Comparison of ENCODE assay signal across 31 mouse cellular contexts in the genomic region with DNA sequence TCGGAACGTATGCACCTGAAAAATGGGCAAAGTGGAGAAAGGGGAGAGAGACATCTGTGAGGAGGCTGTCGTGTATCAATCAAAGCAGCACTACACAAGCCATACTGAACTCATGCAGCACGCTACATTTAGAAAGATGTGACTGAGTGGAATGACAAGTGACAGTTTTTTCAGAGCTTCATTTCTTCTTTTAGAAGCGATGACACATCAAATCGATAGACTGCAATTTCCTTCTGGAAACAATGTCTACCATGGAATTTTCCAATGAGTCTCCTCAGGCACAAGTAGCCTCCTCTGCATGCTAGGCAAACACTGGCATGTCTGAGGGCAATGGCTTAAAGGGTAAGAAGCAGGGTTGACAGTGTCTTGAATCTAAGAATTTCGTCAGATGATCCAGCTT. TPM values are rescaled to one million over a fixed set of nuclear protein-coding genes. Genes with fewer than 3 reads are reported as not detected.
DNase-seq lines count a peak whose midpoint lies in the region; ATAC-seq and TF ChIP-seq lines count a peak whose summit lies in the region.
"Had no signal": no experiment of that assay in that cellular context is flagged by ENCODE, and none has a peak within 500 bp of the region (broad histone marks: within the 10 kb centered on the region; RNA-seq: fewer than 3 reads in every experiment).

No protein-coding gene starts in this region.

- TF ChIP-seq EP300 in liver, postnatal 0 days (IDR thresholded peaks at IDR 0.05; ENCODE audit: low read depth) = no peak

- peaks cover 11% of the 10 kb centered on the region for H3K36me3 ChIP-seq in heart, embryonic 10.5 days
- H3K36me3 ChIP-seq in midbrain, embryonic 11.5 days (ENCODE audit: control insufficient read depth, insufficient read depth, low read length) = peaks cover 3% of the 10 kb centered on the region; the same call in 1 of the 2 replicates
- peaks cover 19% of the 10 kb centered on the region for H3K36me3 ChIP-seq in midbrain, embryonic 10.5 days
- no peaks in the 10 kb centered on the region for H3K36me3 ChIP-seq in liver, postnatal 0 days (replicated peaks; ENCODE audit: insufficient read depth, low read length)

- H3K27ac ChIP-seq in heart, embryonic 10.5 days = no peak overlapping the region
- no peak overlapping the region for H3K27ac ChIP-seq in midbrain, embryonic 11.5 days (ENCODE audit: low read depth, low read length)
- H3K27ac ChIP-seq in midbrain, embryonic 10.5 days (replicated peaks) = no peak overlapping the region
- H3K27ac ChIP-seq in liver, postnatal 0 days (ENCODE audit: low read depth) = no peak overlapping the region
- H3K27ac ChIP-seq: embryonic facial prominence, embryonic 10.5 days; embryonic facial prominence, embryonic 13.5 days; forebrain, embryonic 10.5 days; gastrocnemius, adult 2 months; heart, embryonic 13.5 days; hindbrain, embryonic 12.5 days; hindbrain, embryonic 15.5 days had no signal

- no peak overlapping the region for H3K4me2 ChIP-seq in midbrain, embryonic 11.5 days
- H3K4me2 ChIP-seq in liver, postnatal 0 days (ENCODE audit: low read depth, low read length) = no peak overlapping the region
- H3K4me2 ChIP-seq: embryonic facial prominence, embryonic 13.5 days; heart, embryonic 13.5 days; hindbrain, embryonic 12.5 days; hindbrain, embryonic 15.5 days had no signal

- no peak overlapping the region for H3K4me3 ChIP-seq in heart, embryonic 10.5 days
- no peak overlapping the region for H3K4me3 ChIP-seq in midbrain, embryonic 11.5 days (ENCODE audit: low read depth, low read length)
- no peak overlapping the region for H3K4me3 ChIP-seq in midbrain, embryonic 10.5 days
- no peak overlapping the region for H3K4me3 ChIP-seq in liver, postnatal 0 days (ENCODE audit: low read depth, low read length)
- H3K4me3 ChIP-seq: embryonic facial prominence, embryonic 10.5 days; embryonic facial prominence, embryonic 13.5 days; forebrain, embryonic 10.5 days; gastrocnemius, adult 2 months; heart, embryonic 13.5 days; hindbrain, embryonic 12.5 days; hindbrain, embryonic 15.5 days had no signal

- no peaks in the 10 kb centered on the region for H3K9me3 ChIP-seq in heart, embryonic 10.5 days
- no peaks in the 10 kb centered on the region for H3K9me3 ChIP-seq in midbrain, embryonic 11.5 days (ENCODE audit: control insufficient read depth, low read length)
- H3K9me3 ChIP-seq in midbrain, embryonic 10.5 days (replicated peaks) = no peaks in the 10 kb centered on the region; the same call in 1 of the 2 replicates
- H3K9me3 ChIP-seq in liver, postnatal 0 days (ENCODE audit: low read length) = no peaks in the 10 kb centered on the region
- H3K9me3 ChIP-seq: heart, embryonic 13.5 days; hindbrain, embryonic 12.5 days; hindbrain, embryonic 15.5 days had no signal

- no peak overlapping the region for H3K9ac ChIP-seq in midbrain, embryonic 11.5 days (ENCODE audit: low read length)
- H3K9ac ChIP-seq in liver, postnatal 0 days (replicated peaks) = no peak overlapping the region
- H3K9ac ChIP-seq: embryonic facial prominence, embryonic 13.5 days; heart, embryonic 13.5 days; hindbrain, embryonic 12.5 days; hindbrain, embryonic 15.5 days had no signal

- no peak for ATAC-seq in midbrain, embryonic 11.5 days (ENCODE audit: low FRiP score)
- no peak for ATAC-seq in liver, postnatal 0 days
- ATAC-seq: activated CD4-positive, CD25-positive, alpha-beta regulatory T cell, adult 4 months; CD4-positive, CD25-positive, alpha-beta regulatory T cell, adult 4 months; forebrain, embryonic 14.5 days had no signal

- no peaks in the 10 kb centered on the region for H3K27me3 ChIP-seq in heart, embryonic 10.5 days (ENCODE audit: insufficient read depth, poor library complexity, severe bottlenecking)
- no peaks in the 10 kb centered on the region for H3K27me3 ChIP-seq in midbrain, embryonic 11.5 days (ENCODE audit: control insufficient read depth, insufficient read depth, low read length)
- H3K27me3 ChIP-seq in midbrain, embryonic 10.5 days (ENCODE audit: low read depth, poor library complexity, severe bottlenecking) = no peaks in the 10 kb centered on the region
- no peaks in the 10 kb centered on the region for H3K27me3 ChIP-seq in liver, postnatal 0 days (ENCODE audit: insufficient read depth, low read length)
- H3K27me3 ChIP-seq: embryonic facial prominence, embryonic 13.5 days; heart, embryonic 13.5 days; hindbrain, embryonic 12.5 days; hindbrain, embryonic 15.5 days had no signal

- TF ChIP-seq CTCF in liver, postnatal 0 days (IDR thresholded peaks at IDR 0.05; ENCODE audit: low read depth) = no peak

- peak; percentile 6 for DNase-seq in heart, embryonic 10.5 days (ENCODE audit: low spot score)
- no peak for DNase-seq in heart, postnatal 4 days
- peak; percentile 62 for DNase-seq in midbrain, embryonic 11.5 days (ENCODE audit: low spot score, missing footprints)
- DNase-seq in midbrain, embryonic 10.5 days (ENCODE audit: low spot score) = no peak
- DNase-seq in brain, adult 2 months (ENCODE audit: low read depth, low spot score) = peak; percentile 66
- DNase-seq in liver, postnatal 0 days = no peak
- DNase-seq in gastrocnemius, adult 8-10 months (ENCODE audit: low spot score in 2 of 2) = no peak
- DNase-seq: adrenal gland, postnatal 10 days; adrenal gland, postnatal 36 days; cerebellum, adult 11 months; cerebellum, adult 2 months; cerebellum, adult 9-11 months; cerebellum, postnatal 25 days; embryo, embryonic 11 days; gastrocnemius, adult 2 months; gastrocnemius, postnatal 25 days; heart, adult 18-20 months; heart, postnatal 14 days; kidney, adult 11 months had no signal

- WGBS in heart, embryonic 10.5 days = 88% methylated on average over 7 of the region's 7 CpGs
- 92% methylated on average over 7 of the region's 7 CpGs for WGBS in midbrain, embryonic 11.5 days
- WGBS in midbrain, embryonic 10.5 days = 93% methylated on average over 7 of the region's 7 CpGs
- WGBS in liver, postnatal 0 days (ENCODE audit: insufficient replicate concordance) = 80% methylated on average over 7 of the region's 7 CpGs

- H3K4me1 ChIP-seq in heart, embryonic 10.5 days = no peaks in the 10 kb centered on the region
- H3K4me1 ChIP-seq in midbrain, embryonic 11.5 days (ENCODE audit: control insufficient read depth, insufficient read depth, low read length) = no peaks in the 10 kb centered on the region
- H3K4me1 ChIP-seq in midbrain, embryonic 10.5 days = no peaks in the 10 kb centered on the region
- no peaks in the 10 kb centered on the region for H3K4me1 ChIP-seq in liver, postnatal 0 days (ENCODE audit: insufficient read depth)
- H3K4me1 ChIP-seq: embryonic facial prominence, embryonic 10.5 days; embryonic facial prominence, embryonic 13.5 days; forebrain, embryonic 10.5 days; heart, embryonic 13.5 days; hindbrain, embryonic 12.5 days; hindbrain, embryonic 15.5 days had no signal

RNA-seq across cellular contexts. Expression of a gene that starts 51.7 kb away (rescaled TPM):
- polyA plus RNA-seq in heart, embryonic 10.5 days (2016; fragmentation: Nextera tagmentation; extraction: Ambion mirVana) = 0.16 and 0.45 TPM in 2 replicates
- under 1 TPM in 1 of 2 experiments, not detected in 1; 0.14 TPM for total RNA-seq in heart, postnatal 4 days (2021)
- 0.25 TPM in 2 replicates for polyA plus RNA-seq in midbrain, embryonic 11.5 days (2014; fragmentation: Nextera tagmentation; extraction: Ambion mirVana)
- 0.40 and 0.84 TPM in 2 replicates for polyA plus RNA-seq in midbrain, embryonic 10.5 days (2016; fragmentation: Nextera tagmentation; extraction: Ambion mirVana)
- polyA plus RNA-seq in liver, postnatal 0 days (2015; fragmentation: Nextera tagmentation; extraction: Ambion mirVana) = 0.06 and 0.18 TPM in 2 replicates
- 1 to 10 TPM; 4.8 to 5.3 (median 5.2) TPM for total RNA-seq in gastrocnemius, adult 8-10 months (2022)
- total RNA-seq: adrenal gland, adult 18-20 months; adrenal gland, postnatal 36 days; common myeloid progenitor, adult 5-6 weeks; heart, postnatal 14 days; hematopoietic stem cell, adult 5-6 weeks had no signal
- polyA plus RNA-seq: activated CD4-positive, CD25-positive, alpha-beta regulatory T cell, adult 4 months; CD4-positive, CD25-positive, alpha-beta regulatory T cell, adult 4 months had no signal

Comparison
In these comparisons a context has a peak if more than half of its experiments do, and no peak if none do; other contexts are left out.
1. DNase-seq: peak in heart, embryonic 10.5 days (single experiment), midbrain, embryonic 11.5 days (single experiment) and brain, adult 2 months (single experiment); none in heart, postnatal 4 days (single experiment), midbrain, embryonic 10.5 days (single experiment), liver, postnatal 0 days (single experiment) and gastrocnemius, adult 8-10 months (0 of 2).